Mouse (Mus musculus): ENCODE measurements around the gene Phtf2.

GRCm38 (mm10) chr5:20834399-20834798 is 47.5 kb downstream of the Phtf2 start:
- no peak for TF ChIP-seq MAFK (IDR thresholded peaks at IDR 0.05; ENCODE audit: insufficient read depth, low read depth, low read length)
- no peak for TF ChIP-seq CHD2 (IDR thresholded peaks at IDR 0.05; ENCODE audit: low read depth, low read length)
- no peak for TF ChIP-seq HCFC1 (IDR thresholded peaks at IDR 0.05; ENCODE audit: borderline replicate concordance, insufficient read depth, low read length)
- no peak for TF ChIP-seq ZNF384 (IDR thresholded peaks at IDR 0.05; ENCODE audit: low read depth, low read length)
- TF ChIP-seq ZC3H11A (IDR thresholded peaks at IDR 0.05; ENCODE audit: borderline replicate concordance, low read depth, low read length): no peak
